Mouse (Mus musculus) liver, embryonic 13.5 days (tissue): Measurements from ENCODE around the gene Stk10. TPM values are rescaled to one million over a fixed set of nuclear protein-coding genes. Genes with fewer than 3 reads are reported as not detected.

Experiments
- ATAC-seq: fragments of 200-750 bp; cut with Nextera tagmentation; 2 replicates; pipeline ENCODE4 v1.8.0; 2017; ENCODE audit warnings: low read depth, mild to moderate bottlenecking, moderate number of reproducible peaks, moderate library complexity
- DNase-seq: peaks from one replicate; pipeline ENCODE4 v3.0.0; 2022
- H3K27ac ChIP-seq: fragments of 300-500 bp; sonication (generic); 2 replicates; pipeline ENCODE4 v1.5.1; 2015; ENCODE audit warnings: moderate library complexity, mild to moderate bottlenecking, inconsistent platforms
- H3K27me3 ChIP-seq: fragments of 300-500 bp; sonication (generic); 2 replicates; pipeline ENCODE4 v1.6.1; 2015; ENCODE audit warnings: mild to moderate bottlenecking, inconsistent platforms
- H3K36me3 ChIP-seq: fragments of 300-500 bp; sonication (generic); 2 replicates; pipeline ENCODE4 v1.6.1; 2015; ENCODE audit warnings: mild to moderate bottlenecking, inconsistent platforms
- H3K4me1 ChIP-seq: fragments of 300-500 bp; sonication (generic); replicated peaks from 2 replicates; pipeline ENCODE4 v1.6.1; 2015; ENCODE audit warnings: inconsistent platforms
- H3K4me2 ChIP-seq: fragments of 300-500 bp; sonication (generic); 2 replicates; pipeline ENCODE4 v1.6.1; 2015; ENCODE audit warnings: inconsistent platforms, mild to moderate bottlenecking, moderate library complexity
- H3K4me3 ChIP-seq: fragments of 300-500 bp; sonication (generic); replicated peaks from 2 replicates; pipeline ENCODE4 v1.5.1; 2015; ENCODE audit warnings: mild to moderate bottlenecking, inconsistent platforms
- H3K9ac ChIP-seq: fragments of 300-500 bp; sonication (generic); 2 replicates; pipeline ENCODE4 v1.6.1; 2015; ENCODE audit warnings: mild to moderate bottlenecking, inconsistent platforms
- H3K9me3 ChIP-seq: fragments of 300-500 bp; sonication (generic); replicated peaks from 2 replicates; pipeline ENCODE4 v1.6.1; 2016; ENCODE audit warnings: inconsistent platforms
- WGBS: fragments of 180-500 bp; shearing (Covaris S2); methylation state at CpG from one replicate; pipeline ENCODE4 v1.1.7; 2015; ENCODE audit not compliant: insufficient replicate concordance; 5-methylcytosine and 5-hydroxymethylcytosine counted together
- polyA plus RNA-seq: library from polyadenylated mRNA; unstranded; fragments of >200 nt; fragmentation: Nextera tagmentation; extraction: Ambion mirVana; gene quantifications from 2 replicates; pipeline ENCODE4 v1.2.1, GENCODE M21; 2015

Stk10 gene
- polyA plus RNA-seq, 1 experiment from 2014 or later, result 3.0 TPM

DNA sequence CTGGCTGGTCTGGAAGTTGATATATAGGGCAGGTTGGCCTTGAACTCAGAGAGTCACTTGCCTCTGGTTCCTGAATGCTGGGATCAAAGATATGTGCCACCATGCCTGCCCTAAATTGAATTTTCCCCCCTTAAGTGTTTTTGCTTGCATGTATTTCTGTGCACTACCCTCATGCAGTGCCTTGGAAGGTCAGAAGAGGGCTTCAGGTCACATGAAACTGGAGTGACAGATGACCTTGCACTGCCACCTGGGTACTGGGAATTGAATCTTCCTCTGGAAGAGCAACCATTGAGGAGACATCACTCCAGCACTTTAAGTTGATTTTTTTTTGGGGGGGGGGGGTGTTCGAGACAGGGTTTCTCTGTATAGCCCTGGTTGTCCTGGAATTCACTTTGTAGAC is 3.0 kb upstream of the Stk10 start:
- no peaks in the 10 kb centered on the region for H3K36me3 ChIP-seq
- no peaks in the 10 kb centered on the region for H3K27me3 ChIP-seq
- H3K9me3 ChIP-seq, result no peaks in the 10 kb centered on the region
- H3K4me2 ChIP-seq, result no peak overlapping the region
- no peak overlapping the region for H3K4me3 ChIP-seq
- WGBS, result 55% methylated on average over 1 of the region's 1 CpGs
- DNase-seq (no peak), ATAC-seq (no peak)
- peaks cover 38% of the 10 kb centered on the region for H3K4me1 ChIP-seq
- H3K27ac ChIP-seq, result no peak overlapping the region
- H3K9ac ChIP-seq, result no peak overlapping the region

GRCm38 (mm10) chr11:32531871-32532764 is 987 bp upstream of the Stk10 start, which contains the start of gene Efcab9:
Gene Efcab9 (minus strand): TSS chr11:32532081.
- Histone ChIP-seq H3K4me1 (peaks cover 57% of the 10 kb centered on the region), H3K4me2 (peak within 1 kb of the TSS; percentile 100), H3K4me3 (peak within 1 kb of the TSS; percentile 81), H3K27ac (peak within 1 kb of the TSS; percentile 84), H3K36me3 (no peaks in the 10 kb centered on the region), H3K9ac (peak within 1 kb of the TSS; percentile 87), H3K27me3 (no peaks in the 10 kb centered on the region), H3K9me3 (no peaks in the 10 kb centered on the region)
- DNase-seq (no peak), ATAC-seq (no peak)
- WGBS, result 7% methylated on average over 33 of the region's 33 CpGs

- peak; percentile 50 for ATAC-seq
- peak; percentile 51 for DNase-seq
- H3K4me1 ChIP-seq, result peaks cover 73% of the 10 kb centered on the region
- H3K4me3 ChIP-seq, result peak overlapping the region; percentile 81
- WGBS, result under 1% methylated on average over 24 of the region's 24 CpGs
- H3K27me3 ChIP-seq, result no peaks in the 10 kb centered on the region
- peak overlapping the region; percentile 87 for H3K9ac ChIP-seq
- H3K9me3 ChIP-seq, result no peaks in the 10 kb centered on the region
- peak overlapping the region; percentile 84 for H3K27ac ChIP-seq
- H3K4me2 ChIP-seq, result peak overlapping the region; percentile 100
- no peaks in the 10 kb centered on the region for H3K36me3 ChIP-seq
Observed at GRCm38 (mm10) chr11:32533482-32534261, 567 bp downstream of the Stk10 start.

DNA sequence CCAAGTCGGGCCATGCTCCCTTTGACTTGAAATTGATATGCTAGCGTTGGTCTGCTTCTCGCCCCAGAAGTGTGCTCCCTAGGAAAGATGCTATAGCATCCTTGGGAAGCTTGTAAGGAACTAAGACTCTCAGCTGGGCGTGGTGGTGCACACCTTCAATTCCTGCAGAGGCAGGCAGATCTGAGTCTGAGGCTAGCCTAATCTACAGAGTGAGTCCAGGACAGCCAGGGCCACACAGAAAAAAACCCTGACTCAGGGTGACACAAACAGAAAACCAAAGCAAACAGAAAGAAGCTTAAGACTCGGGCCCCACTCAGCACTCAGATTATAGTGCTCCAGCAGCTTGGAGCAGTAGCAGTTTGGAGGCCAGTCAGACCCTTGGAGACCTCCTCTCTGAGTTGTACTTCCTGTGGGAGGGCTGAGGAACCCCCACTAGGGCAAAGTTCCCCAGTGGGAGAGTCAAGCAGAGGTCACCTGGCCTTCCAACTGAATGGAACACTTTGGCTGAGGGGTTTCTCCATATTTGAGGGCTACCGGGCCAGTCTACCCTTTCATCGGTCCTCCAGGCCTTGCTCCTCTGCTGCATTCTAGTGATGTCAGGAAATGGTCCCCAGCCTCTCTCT is 1.5 kb downstream of the Stk10 start:
- peak overlapping the region; percentile 87 for H3K9ac ChIP-seq
- no peak for DNase-seq
- no peaks in the 10 kb centered on the region for H3K36me3 ChIP-seq
- H3K4me2 ChIP-seq, result peak overlapping the region; percentile 100
- 56% methylated on average over 7 of the region's 7 CpGs for WGBS
- H3K4me1 ChIP-seq, result peaks cover 82% of the 10 kb centered on the region
- peak overlapping the region; percentile 81 for H3K4me3 ChIP-seq
- H3K9me3 ChIP-seq, result no peaks in the 10 kb centered on the region
- peak; percentile 16; the same call in 1 of the 2 replicates for ATAC-seq
- peak overlapping the region; percentile 84 for H3K27ac ChIP-seq
- H3K27me3 ChIP-seq, result no peaks in the 10 kb centered on the region

DNA sequence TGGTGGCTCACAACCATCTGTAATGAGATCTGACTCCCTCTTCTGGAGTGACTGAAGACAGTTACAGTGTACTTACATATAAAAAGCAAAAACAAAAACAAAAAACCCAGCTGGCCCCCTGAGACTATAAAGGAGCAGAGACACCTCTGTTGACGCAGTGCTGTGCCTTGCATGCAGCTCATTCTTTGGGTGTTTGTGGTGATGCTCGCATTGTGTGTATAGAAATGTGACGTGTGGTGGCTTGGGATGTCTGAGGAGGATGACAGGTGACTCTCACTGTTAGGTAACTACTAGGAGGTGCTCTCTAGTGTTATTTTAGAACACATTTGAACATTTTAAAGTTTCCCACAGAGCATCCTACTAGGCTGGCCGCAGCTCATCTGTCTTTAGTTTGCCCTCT is 2.5 kb downstream of the Stk10 start:
- no peak overlapping the region for H3K9ac ChIP-seq
- H3K4me1 ChIP-seq, result peaks cover 91% of the 10 kb centered on the region
- H3K27ac ChIP-seq, result no peak overlapping the region
- H3K4me2 ChIP-seq, result peak overlapping the region; percentile 100
- ATAC-seq, result no peak
- WGBS, result 85% methylated on average over 4 of the region's 4 CpGs
- H3K9me3 ChIP-seq, result no peaks in the 10 kb centered on the region
- no peak overlapping the region for H3K4me3 ChIP-seq
- H3K36me3 ChIP-seq, result no peaks in the 10 kb centered on the region
- no peak for DNase-seq
- no peaks in the 10 kb centered on the region for H3K27me3 ChIP-seq

DNA sequence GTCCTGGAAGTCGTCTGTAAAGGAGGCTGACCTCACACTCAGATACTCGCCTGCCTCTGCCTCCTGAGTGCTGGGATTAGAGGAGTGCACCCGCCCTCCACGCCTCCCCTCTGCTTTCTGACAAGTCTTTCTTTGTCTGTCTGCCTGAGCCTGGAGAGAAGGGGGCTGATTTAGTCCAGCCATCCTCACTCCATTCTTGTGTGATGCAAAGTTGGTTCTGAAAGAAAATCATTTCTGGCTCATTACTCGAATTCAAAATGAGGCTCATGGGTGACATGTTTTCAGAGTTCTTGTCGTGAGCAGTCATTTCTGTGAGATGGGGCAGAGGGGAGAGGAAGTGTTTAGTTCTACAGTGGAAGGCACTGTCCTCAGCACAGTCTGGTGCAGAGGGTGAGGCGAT is 3.8 kb downstream of the Stk10 start:
- ATAC-seq, result no peak
- no peak for DNase-seq
- H3K4me2 ChIP-seq, result no peak overlapping the region
- H3K27me3 ChIP-seq, result no peaks in the 10 kb centered on the region
- H3K36me3 ChIP-seq, result no peaks in the 10 kb centered on the region
- peak overlapping the region; percentile 21; the same call in 1 of the 2 replicates for H3K27ac ChIP-seq
- no peak overlapping the region for H3K4me3 ChIP-seq
- H3K9ac ChIP-seq, result no peak overlapping the region
- WGBS, result 59% methylated on average over 7 of the region's 7 CpGs
- no peaks in the 10 kb centered on the region for H3K9me3 ChIP-seq
- peaks cover 93% of the 10 kb centered on the region for H3K4me1 ChIP-seq

- H3K27ac ChIP-seq, result peak overlapping the region; percentile 97
- no peaks in the 10 kb centered on the region for H3K9me3 ChIP-seq
- ATAC-seq, result no peak
- peak overlapping the region; percentile 6; the same call in 1 of the 2 replicates for H3K4me2 ChIP-seq
- peak overlapping the region; percentile 19; the same call in 1 of the 2 replicates for H3K9ac ChIP-seq
- no peaks in the 10 kb centered on the region for H3K36me3 ChIP-seq
- H3K4me3 ChIP-seq, result no peak overlapping the region
- H3K27me3 ChIP-seq, result no peaks in the 10 kb centered on the region
- DNase-seq, result no peak
- 51% methylated on average over 6 of the region's 6 CpGs for WGBS
- H3K4me1 ChIP-seq, result peaks cover 100% of the 10 kb centered on the region
Observed at GRCm38 (mm10) chr11:32538435-32538834, 5.3 kb downstream of the Stk10 start.

- no peak for DNase-seq
- no peak overlapping the region for H3K4me3 ChIP-seq
- peak overlapping the region; percentile 97 for H3K27ac ChIP-seq
- 22% methylated on average over 4 of the region's 4 CpGs for WGBS
- ATAC-seq, result no peak; the same call in 1 of the 2 replicates
- peak overlapping the region; percentile 19; the same call in 1 of the 2 replicates for H3K9ac ChIP-seq
- H3K4me1 ChIP-seq, result peaks cover 100% of the 10 kb centered on the region
- H3K9me3 ChIP-seq, result no peaks in the 10 kb centered on the region
- no peaks in the 10 kb centered on the region for H3K27me3 ChIP-seq
- H3K36me3 ChIP-seq, result no peaks in the 10 kb centered on the region
- H3K4me2 ChIP-seq, result 0 out of 2 replicates have a peak overlapping the region, but pooled peaks have one; percentile 6
Observed at GRCm38 (mm10) chr11:32538846-32539245, 5.7 kb downstream of the Stk10 start.

GRCm38 (mm10) chr11:32539717-32540116 is 6.6 kb downstream of the Stk10 start:
- no peak for DNase-seq
- Histone ChIP-seq H3K4me2 (no peak overlapping the region), H3K9me3 (no peaks in the 10 kb centered on the region), H3K4me1 (peaks cover 100% of the 10 kb centered on the region), H3K27ac (peak overlapping the region; percentile 97), H3K27me3 (no peaks in the 10 kb centered on the region), H3K9ac (0 out of 2 replicates have a peak overlapping the region, but pooled peaks have one; percentile 15), H3K36me3 (no peaks in the 10 kb centered on the region), H3K4me3 (no peak overlapping the region)
- WGBS, result 72% methylated on average over 7 of the region's 7 CpGs
- ATAC-seq, result no peak

- Histone ChIP-seq H3K9me3 (no peaks in the 10 kb centered on the region), H3K4me1 (peaks cover 100% of the 10 kb centered on the region)
Observed at GRCm38 (mm10) chr11:32540463-32540862, 7.4 kb downstream of the Stk10 start.

More at GRCm38 (mm10) chr11:32540463-32540862, 7.4 kb downstream of the Stk10 start:
- no peak overlapping the region for H3K4me2 ChIP-seq
- peak overlapping the region; percentile 97; the same call in 1 of the 2 replicates for H3K27ac ChIP-seq
- DNase-seq, result no peak
- no peak overlapping the region for H3K4me3 ChIP-seq
- H3K36me3 ChIP-seq, result no peaks in the 10 kb centered on the region
- H3K27me3 ChIP-seq, result no peaks in the 10 kb centered on the region
- H3K9ac ChIP-seq, result 0 out of 2 replicates have a peak overlapping the region, but pooled peaks have one; percentile 84
- WGBS, result 60% methylated on average over 6 of the region's 6 CpGs
- ATAC-seq, result no peak
